Mouse (Mus musculus) brain, embryonic 14.5 days (tissue): ENCODE data around the gene Mea1.

Experiments
- CTCF ChIP-seq: fragments of 200-500 bp; IDR thresholded peaks from 2 replicates; pipeline ENCODE4 v1.5.1; 2012; ENCODE audit warnings: inconsistent platforms, mild to moderate bottlenecking, moderate library complexity, borderline replicate concordance; ENCODE audit not compliant: insufficient read depth, insufficient read length; ENCODE audit errors: extremely low read depth
- POLR2A ChIP-seq: fragments of 200-500 bp; IDR thresholded peaks from 2 replicates; pipeline ENCODE4 v1.6.1; 2012; ENCODE audit warnings: mild to moderate bottlenecking, inconsistent platforms, borderline replicate concordance; ENCODE audit not compliant: poor library complexity, insufficient read depth, insufficient read length, severe bottlenecking; ENCODE audit errors: extremely low read depth

DNA sequence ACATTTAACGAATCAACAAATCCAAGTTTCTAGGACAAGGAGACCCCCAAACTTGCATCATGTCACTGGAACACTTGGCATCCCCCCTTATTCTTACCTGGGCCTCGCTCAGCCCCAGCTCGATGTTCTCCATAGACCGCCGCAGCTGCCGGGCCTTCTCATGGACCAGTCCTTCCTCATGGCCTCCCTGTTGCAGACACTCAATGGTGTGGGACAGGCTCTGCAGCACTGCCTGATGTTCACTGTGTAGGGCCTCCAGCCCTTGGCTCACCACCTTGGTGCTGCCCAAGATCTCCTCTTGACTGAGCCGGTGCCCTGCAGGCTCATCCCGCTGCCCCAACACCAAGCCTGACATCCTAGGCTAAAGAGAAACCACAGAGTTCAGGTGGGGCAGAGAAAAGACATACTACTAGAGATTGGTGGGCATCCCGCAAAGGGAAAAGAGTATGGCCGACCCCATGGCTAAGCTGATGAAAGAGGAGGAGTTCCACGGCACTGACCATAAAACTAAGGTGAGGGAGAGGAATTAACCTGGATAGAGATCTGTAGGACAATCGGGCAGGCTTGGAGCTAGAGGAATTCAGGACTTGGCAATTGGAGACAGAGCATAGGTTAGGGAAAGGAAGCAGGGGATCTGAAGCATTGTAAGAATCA is 34.3 kb upstream of the Mea1 start:
- no peak for TF ChIP-seq CTCF
- no peak for TF ChIP-seq POLR2A
